Mouse (Mus musculus) limb, embryonic 14.5 days (tissue): Measurements from ENCODE around the gene Olfr541. TPM values are rescaled to one million over a fixed set of nuclear protein-coding genes. Genes with fewer than 3 reads are reported as not detected.

Experiments used
- ATAC-seq: fragments of 200-750 bp; cut with Nextera tagmentation; 2 replicates; pipeline ENCODE4 v1.8.0; 2017; ENCODE audit warnings: low read depth, moderate number of reproducible peaks, moderate TSS enrichment; ENCODE audit not compliant: low FRiP score
- DNase-seq: peaks from one replicate; pipeline ENCODE4 v3.0.0-alpha.2; 2015; ENCODE audit warnings: low spot score
- H3K27ac ChIP-seq: fragments of 300-500 bp; sonication (generic); replicated peaks from 2 replicates; pipeline ENCODE4 v1.5.1; 2014; ENCODE audit warnings: low read depth, mild to moderate bottlenecking, low read length, moderate library complexity, mixed read lengths
- H3K27me3 ChIP-seq: fragments of 300-500 bp; sonication (generic); 2 replicates; pipeline ENCODE4 v1.6.1; 2014; ENCODE audit warnings: low read length, mixed read lengths; ENCODE audit not compliant: control insufficient read depth, insufficient read depth
- H3K36me3 ChIP-seq: fragments of 300-500 bp; sonication (generic); 2 replicates; pipeline ENCODE4 v1.6.1; 2014; ENCODE audit warnings: mild to moderate bottlenecking, low read length, moderate library complexity, mixed read lengths; ENCODE audit not compliant: control insufficient read depth, insufficient read depth
- H3K4me1 ChIP-seq: fragments of 300-500 bp; sonication (generic); 2 replicates; pipeline ENCODE4 v1.6.1; 2014; ENCODE audit warnings: antibody characterized with exemption, low read length, mixed read lengths; ENCODE audit not compliant: control insufficient read depth, insufficient read depth
- H3K4me2 ChIP-seq: fragments of 300-500 bp; sonication (generic); replicated peaks from 2 replicates; pipeline ENCODE4 v1.6.1; 2014; ENCODE audit warnings: low read depth, mild to moderate bottlenecking, low read length, moderate library complexity; ENCODE audit not compliant: severe bottlenecking
- H3K4me3 ChIP-seq: fragments of 300-500 bp; sonication (generic); replicated peaks from 2 replicates; pipeline ENCODE4 v1.5.1; 2014; ENCODE audit warnings: low read length
- H3K9ac ChIP-seq: fragments of 300-500 bp; sonication (generic); 2 replicates; pipeline ENCODE4 v1.6.1; 2014; ENCODE audit warnings: mild to moderate bottlenecking, low read depth, low read length, moderate library complexity; ENCODE audit not compliant: severe bottlenecking
- H3K9me3 ChIP-seq: fragments of 300-500 bp; sonication (generic); 2 replicates; pipeline ENCODE4 v1.6.1; 2016; ENCODE audit warnings: low read length; ENCODE audit not compliant: control insufficient read depth
- POLR2A ChIP-seq: fragments of 200-500 bp; IDR thresholded peaks from 2 replicates; pipeline ENCODE4 v1.8.0; 2012; ENCODE audit warnings: inconsistent platforms, mild to moderate bottlenecking, moderate library complexity, borderline replicate concordance; ENCODE audit not compliant: insufficient read depth, insufficient read length; ENCODE audit errors: extremely low read depth
- WGBS: fragments of 180-500 bp; shearing (Covaris S2); extraction: QIAGEN DNeasy Blood & Tissue Kit; methylation state at CpG from one replicate; pipeline ENCODE4 v1.1.7; 2014; 5-methylcytosine and 5-hydroxymethylcytosine counted together
- polyA plus RNA-seq, 2 experiments: library from polyadenylated mRNA; depleted of rRNA in 1 of 2; stranded (reverse) in 1 of 2; unstranded in 1 of 2; fragments of >200 nt; fragmentation: Nextera tagmentation in 1 of 2; extraction: Ambion mirVana in 1 of 2; gene quantifications; 2 replicates each; pipeline versions ENCODE4 v1.2.1 to v1.2.3; 2012 to 2014

Gene Olfr541
- polyA plus RNA-seq, 2 experiments: not detected

DNA sequence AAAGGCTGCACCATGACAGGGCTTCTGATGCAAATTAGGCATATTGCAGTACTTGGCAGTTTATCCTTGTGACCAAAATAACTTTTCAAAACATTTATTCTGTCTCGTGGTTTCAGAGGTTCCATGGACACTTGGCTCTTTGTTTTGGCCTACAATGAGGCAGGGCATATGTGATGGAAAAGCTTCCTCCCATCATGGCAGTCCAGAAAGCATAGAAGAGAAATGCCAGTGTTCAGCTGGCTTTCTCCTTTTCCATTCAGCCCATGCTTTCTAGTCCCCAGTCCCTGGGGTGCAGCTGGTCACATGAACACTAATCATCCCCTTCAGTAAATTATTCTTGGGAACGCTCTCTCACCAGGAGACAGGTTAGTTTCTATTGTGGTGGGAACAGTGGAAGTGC is 9.3 kb downstream of the Olfr541 start:
- no peak for DNase-seq
- H3K4me3 ChIP-seq: no peak overlapping the region
- no peaks in the 10 kb centered on the region for H3K36me3 ChIP-seq
- no peaks in the 10 kb centered on the region for H3K4me1 ChIP-seq
- TF ChIP-seq POLR2A: no peak
- WGBS: 78% methylated on average over 2 of the region's 2 CpGs
- H3K27me3 ChIP-seq: no peaks in the 10 kb centered on the region
- no peak for ATAC-seq
- no peak overlapping the region for H3K4me2 ChIP-seq
- no peak overlapping the region for H3K9ac ChIP-seq
- H3K9me3 ChIP-seq: no peaks in the 10 kb centered on the region
- H3K27ac ChIP-seq: no peak overlapping the region

DNA sequence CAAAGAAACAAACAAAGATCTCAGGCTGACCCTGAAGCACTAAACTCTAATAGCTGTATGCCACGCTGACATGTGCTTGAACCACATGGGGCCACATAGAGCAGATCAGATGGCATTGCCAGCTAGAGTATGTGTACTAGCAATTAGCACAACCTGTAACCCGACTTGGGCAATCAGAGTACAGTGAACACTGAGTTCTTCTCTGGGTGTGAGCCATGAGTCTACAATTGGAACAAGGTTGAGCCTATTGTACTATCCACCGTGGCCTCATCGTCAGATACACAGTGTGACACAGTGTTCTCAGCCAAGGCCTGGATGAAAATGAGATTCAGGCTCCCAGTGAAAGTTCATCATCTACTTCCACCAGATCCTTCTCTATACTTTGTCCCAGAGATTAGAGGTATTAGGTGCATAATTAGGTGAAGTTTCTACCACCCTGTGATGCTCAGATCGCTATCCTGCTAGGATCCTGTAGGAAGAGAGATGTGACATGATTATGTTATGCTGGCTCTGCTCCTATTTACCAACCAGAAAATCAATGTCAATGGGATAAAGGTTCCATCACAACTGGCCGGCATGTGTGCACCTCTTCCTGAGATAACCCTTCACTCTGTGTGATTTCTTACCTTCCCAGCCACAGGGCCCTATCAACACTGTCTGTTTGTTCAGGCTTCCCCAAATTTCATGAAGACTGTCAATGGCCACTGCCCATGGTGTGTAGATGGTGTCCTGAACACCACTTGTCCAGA is 10.6 kb downstream of the Olfr541 start:
- H3K9ac ChIP-seq: no peak overlapping the region
- H3K4me3 ChIP-seq: no peak overlapping the region
- no peaks in the 10 kb centered on the region for H3K9me3 ChIP-seq
- no peak for ATAC-seq
- no peaks in the 10 kb centered on the region for H3K27me3 ChIP-seq
- WGBS: 80% methylated on average over 6 of the region's 6 CpGs
- no peak for DNase-seq
- no peaks in the 10 kb centered on the region for H3K4me1 ChIP-seq
- H3K4me2 ChIP-seq: no peak overlapping the region
- no peaks in the 10 kb centered on the region for H3K36me3 ChIP-seq
- no peak overlapping the region for H3K27ac ChIP-seq
- no peak for TF ChIP-seq POLR2A

DNA sequence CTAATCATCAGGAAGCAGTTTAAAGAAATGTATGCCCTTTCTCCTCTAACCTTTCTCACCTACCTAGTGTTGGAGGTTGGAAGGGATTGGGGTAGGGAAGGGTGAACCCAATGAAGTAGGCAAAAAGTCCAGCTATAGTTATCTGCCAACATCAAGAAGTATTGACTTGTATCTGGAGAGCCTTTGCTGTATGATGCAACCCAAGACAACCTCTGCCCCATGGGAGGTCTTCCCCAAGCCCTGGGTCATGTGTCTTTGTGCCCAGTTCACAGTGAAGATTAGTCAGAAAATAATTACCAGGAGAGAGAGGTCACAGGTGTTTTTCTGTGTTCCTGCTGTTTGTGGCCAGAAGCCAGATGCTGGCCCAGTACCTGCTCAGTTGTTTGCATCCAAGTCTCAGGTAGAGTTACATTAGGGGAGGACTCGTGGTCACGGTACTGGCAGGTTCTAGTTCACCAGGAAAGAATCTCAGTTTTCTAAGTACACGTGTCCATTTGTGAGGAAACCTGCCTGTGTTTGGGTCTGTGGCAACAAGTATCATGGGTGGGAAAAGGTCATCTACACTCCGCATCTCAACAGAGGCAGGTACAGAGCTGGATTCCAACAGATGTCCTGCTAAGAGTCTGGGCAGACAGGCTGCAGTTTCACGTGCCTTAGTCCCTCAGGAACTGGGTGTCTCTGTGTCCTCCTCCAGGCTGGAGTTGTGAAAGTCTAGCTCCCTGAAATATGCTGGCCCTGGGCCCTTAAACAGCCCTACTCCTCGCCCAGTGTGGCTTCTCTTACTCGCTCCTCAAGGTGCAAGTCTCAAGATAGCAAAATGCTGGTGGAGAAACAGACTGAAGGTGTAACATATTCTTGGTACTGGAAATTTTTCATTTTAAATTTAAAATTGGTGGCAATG is 20.3 kb downstream of the Olfr541 start:
- 76% methylated on average over 7 of the region's 7 CpGs for WGBS
- TF ChIP-seq POLR2A: no peak
- no peak overlapping the region for H3K4me3 ChIP-seq
- DNase-seq: no peak
- no peaks in the 10 kb centered on the region for H3K4me1 ChIP-seq
- H3K9me3 ChIP-seq: no peaks in the 10 kb centered on the region
- H3K4me2 ChIP-seq: no peak overlapping the region
- no peak overlapping the region for H3K9ac ChIP-seq
- no peak for ATAC-seq
- no peaks in the 10 kb centered on the region for H3K36me3 ChIP-seq
- H3K27ac ChIP-seq: no peak overlapping the region
- no peaks in the 10 kb centered on the region for H3K27me3 ChIP-seq

DNA sequence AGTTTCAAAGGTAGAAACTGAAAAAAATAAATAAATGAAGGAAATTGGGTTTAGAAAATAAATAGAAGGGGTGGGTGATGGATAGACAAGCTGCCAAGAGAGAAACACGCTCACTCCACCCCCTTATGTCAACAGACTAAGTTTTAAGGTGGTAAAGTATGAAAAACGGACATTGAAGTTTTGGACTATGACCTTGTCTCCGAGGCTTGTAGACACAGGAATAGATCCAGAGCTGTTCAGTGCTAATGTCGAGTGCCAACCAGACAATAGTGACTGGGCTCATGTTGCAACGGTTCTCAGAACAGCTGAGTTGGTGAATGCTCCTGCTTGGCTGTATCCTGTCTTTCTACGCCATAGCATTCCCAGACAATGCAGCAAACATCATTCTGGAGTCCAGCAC is 24.0 kb downstream of the Olfr541 start:
- 76% methylated on average over 6 of the region's 6 CpGs for WGBS
- Histone ChIP-seq H3K27ac (no peak overlapping the region), H3K4me3 (no peak overlapping the region), H3K9ac (no peak overlapping the region), H3K9me3 (no peaks in the 10 kb centered on the region), H3K27me3 (no peaks in the 10 kb centered on the region), H3K36me3 (no peaks in the 10 kb centered on the region), H3K4me2 (no peak overlapping the region), H3K4me1 (no peaks in the 10 kb centered on the region)
- ATAC-seq: no peak
- no peak for TF ChIP-seq POLR2A
- DNase-seq: no peak

DNA sequence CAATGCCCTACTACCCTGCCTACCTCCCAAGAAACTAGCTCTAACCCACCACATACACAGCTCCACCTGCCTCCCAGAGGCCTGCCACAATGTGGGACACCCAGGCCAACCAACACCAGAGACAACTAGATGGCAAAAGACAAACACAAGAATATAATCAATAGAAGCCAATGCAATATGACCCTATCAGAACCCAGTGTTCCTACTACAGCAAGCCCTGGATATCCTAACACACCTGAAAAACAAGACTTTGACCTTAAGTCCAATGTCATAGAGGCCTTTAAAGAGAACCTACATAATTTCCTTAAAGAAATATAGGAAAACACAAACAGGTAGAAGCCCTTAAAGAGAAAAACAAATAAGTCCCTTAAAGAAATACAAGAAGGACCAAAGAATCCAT is 28.5 kb downstream of the Olfr541 start:
- TF ChIP-seq POLR2A: no peak
- Histone ChIP-seq H3K27me3 (no peaks in the 10 kb centered on the region), H3K27ac (no peak overlapping the region), H3K4me3 (no peak overlapping the region), H3K9me3 (no peaks in the 10 kb centered on the region), H3K36me3 (no peaks in the 10 kb centered on the region), H3K4me2 (no peak overlapping the region), H3K9ac (no peak overlapping the region), H3K4me1 (no peaks in the 10 kb centered on the region)
- ATAC-seq (no peak), DNase-seq (no peak)
